Mouse (Mus musculus): ENCODE results near the gene 4933424G06Rik. TPM values are rescaled to one million over a fixed set of nuclear protein-coding genes. Genes with fewer than 3 reads are reported as not detected.

The 4933424G06Rik gene
- total RNA-seq, 2 experiments from 2014 or later: not detected

GRCm38 (mm10) chr1:36709055-36709853 is 695 bp upstream of the 4933424G06Rik start:
- DNase-seq: peak; percentile 52 to 55

DNA sequence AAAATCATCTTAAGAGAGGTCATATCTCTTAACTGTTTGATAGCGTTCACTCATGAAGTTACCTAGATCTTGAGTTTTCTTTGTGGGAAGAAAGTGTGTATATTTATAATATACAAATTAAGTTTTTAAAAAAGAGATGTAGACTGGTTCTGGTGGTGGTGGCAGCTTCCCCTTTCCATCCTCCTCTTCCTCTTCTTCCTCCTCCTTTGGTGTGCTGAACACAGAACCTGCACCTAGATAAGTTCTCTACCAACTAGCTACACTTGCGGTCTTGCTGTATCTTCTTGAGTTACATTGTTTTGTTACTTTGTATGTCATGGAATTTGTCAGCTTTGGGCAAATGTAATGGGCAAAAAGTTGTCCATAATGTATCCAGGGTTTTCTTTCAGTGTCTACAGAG is 1.2 kb downstream of the 4933424G06Rik start:
- no peak for DNase-seq

GRCm38 (mm10) chr1:36714311-36714710 is 4.4 kb downstream of the 4933424G06Rik start, which contains the start of gene Actr1b:
Gene Actr1b, minus strand, starts transcription at chr1:36714422.
- DNase-seq: no peak

GRCm38 (mm10) chr1:36718786-36719185 is 8.8 kb downstream of the 4933424G06Rik start:
- DNase-seq: no peak

- no peak for DNase-seq
Measured at GRCm38 (mm10) chr1:36723146-36724056, 13.5 kb downstream of the 4933424G06Rik start.

DNA sequence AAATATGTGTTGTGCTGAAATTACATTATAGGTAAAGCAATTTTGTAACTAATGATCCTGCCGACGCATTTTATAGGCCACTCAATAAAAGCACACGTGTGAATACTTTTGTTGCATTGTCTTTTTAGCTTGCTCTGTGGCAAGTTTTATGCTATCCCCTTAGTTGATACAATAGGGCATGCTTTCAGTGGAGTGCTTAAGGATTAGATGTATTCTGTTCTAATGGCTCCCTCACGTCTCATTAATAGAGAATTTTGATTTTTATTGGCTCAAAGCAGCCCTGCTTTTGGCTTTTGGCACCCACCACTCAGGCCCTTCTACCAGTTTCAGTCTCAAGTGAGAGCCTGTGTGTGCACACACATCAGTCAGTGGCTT is 14.1 kb downstream of the 4933424G06Rik start:
- no peak for DNase-seq

DNA sequence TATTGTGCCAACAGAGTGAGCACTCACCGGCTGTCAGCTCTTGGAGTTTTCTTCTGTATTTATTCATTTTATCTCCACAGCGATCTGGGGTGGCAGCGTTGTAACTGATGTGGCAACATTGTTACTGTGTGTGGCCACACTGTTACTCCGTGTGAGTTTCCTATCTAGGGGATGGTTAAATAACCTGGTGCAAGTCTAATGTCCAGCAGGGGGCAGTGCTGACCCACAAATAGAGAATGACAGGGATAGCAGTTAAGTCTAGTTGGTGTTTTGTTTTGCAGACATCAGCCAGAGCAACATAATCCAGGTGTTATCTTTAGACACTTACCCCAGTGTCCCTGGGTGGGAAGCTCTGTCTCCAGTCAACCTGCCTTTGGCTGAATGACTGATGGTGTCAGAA is 27.4 kb downstream of the 4933424G06Rik start:
- DNase-seq: peak; percentile 81 to 85

DNA sequence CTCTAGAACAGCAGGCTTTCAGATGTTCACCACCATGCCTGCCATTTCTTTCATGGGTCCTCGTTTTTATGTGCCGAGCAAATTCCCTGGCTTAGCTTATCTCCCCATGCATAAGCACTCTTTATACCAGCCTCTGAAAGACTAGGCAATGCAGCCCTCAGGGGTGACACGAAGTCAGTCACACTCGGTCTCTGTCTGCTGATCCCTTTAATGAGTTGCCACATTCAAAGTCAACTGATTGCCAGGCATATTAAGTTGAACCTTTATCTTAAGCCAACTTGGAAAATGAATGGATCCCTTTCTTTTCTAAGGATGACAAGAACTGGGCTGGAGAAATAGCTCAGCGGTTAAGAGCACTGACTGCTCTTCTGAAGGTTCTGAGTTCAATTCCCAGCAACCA is 29.3 kb downstream of the 4933424G06Rik start:
- no peak for DNase-seq

GRCm38 (mm10) chr1:36743046-36743445 is 33.1 kb downstream of the 4933424G06Rik start:
- DNase-seq: no peak

- peak; percentile 60 to 74 for DNase-seq
Measured at GRCm38 (mm10) chr1:36744268-36744944, 34.5 kb downstream of the 4933424G06Rik start.

GRCm38 (mm10) chr1:36745661-36746060 is 35.7 kb downstream of the 4933424G06Rik start:
- no peak for DNase-seq

DNA sequence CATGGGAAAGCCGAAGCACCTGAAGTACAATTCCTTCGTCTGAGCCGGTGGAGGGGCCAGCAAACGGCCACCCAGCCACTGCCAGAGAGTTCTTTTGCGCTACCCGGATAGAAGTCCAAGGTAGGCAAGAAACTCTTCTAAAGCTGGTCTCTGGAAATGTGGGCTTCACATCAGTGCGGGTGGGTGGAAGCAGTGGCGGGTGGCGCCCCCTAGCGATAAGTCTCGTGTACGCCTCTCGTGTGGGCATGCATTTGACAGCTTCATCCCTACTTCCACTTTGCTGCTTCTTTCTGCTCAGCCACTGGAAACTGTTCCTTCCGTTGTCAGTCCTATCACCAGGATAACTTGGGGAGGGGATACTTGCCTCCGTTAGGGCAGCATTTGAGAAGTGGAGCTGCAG is 36.5 kb downstream of the 4933424G06Rik start:
- peak; percentile 28 to 41 for DNase-seq

- DNase-seq: no peak
Measured at GRCm38 (mm10) chr1:36753932-36754675, 44.2 kb downstream of the 4933424G06Rik start.

GRCm38 (mm10) chr1:36758553-36758952 is 48.6 kb downstream of the 4933424G06Rik start:
- no peak for DNase-seq

DNA sequence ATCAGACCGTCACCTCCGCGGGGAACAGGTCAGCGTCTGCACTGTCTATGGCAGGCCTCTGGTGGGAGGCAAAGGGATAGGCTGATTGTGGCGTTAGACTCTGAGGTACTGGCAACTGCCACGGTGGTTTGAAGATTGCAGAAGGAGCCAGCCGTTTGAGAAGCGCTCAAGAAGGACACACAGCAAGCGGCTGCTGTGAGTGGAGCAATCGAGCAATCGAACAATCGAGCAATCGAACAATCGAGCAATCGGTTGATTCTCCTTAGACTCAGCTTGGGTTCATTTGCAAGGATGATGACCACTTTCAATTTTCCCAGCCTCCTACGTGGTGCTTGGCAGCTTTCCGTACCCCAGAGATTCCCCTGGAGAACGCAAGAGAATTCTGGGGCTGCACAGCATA is 49.1 kb downstream of the 4933424G06Rik start:
- DNase-seq: no peak

DNA sequence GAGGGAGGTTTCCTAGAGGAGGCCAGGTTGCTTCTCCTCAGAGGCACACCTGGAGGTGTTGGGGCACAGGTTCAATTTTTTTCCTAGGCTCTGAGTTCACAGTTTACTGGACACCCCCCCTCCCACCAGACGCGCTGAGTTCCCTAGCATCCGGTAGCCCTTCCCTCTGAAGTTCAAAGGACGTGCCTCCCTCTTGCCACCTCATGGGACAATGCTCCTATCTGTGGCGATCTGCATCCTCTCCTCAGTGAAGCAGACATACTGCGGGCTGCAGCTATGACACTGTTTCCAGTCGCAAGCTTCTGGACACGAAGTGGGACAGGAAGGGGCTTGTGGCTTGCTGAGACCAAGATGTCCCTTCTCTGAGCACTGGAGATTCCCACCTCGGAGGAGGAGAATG is 50.5 kb downstream of the 4933424G06Rik start:
- no peak for DNase-seq

- DNase-seq: no peak
Measured at GRCm38 (mm10) chr1:36761061-36761460, 51.1 kb downstream of the 4933424G06Rik start.

- DNase-seq: no peak
Measured at GRCm38 (mm10) chr1:36761568-36761967, 51.6 kb downstream of the 4933424G06Rik start, which contains the start of gene Zap70. Gene Zap70, plus strand, starts transcription at chr1:36761798.

- DNase-seq: no peak
Measured at GRCm38 (mm10) chr1:36766431-36767205, 56.7 kb downstream of the 4933424G06Rik start.

GRCm38 (mm10) chr1:36767321-36767720 is 57.4 kb downstream of the 4933424G06Rik start:
- DNase-seq: no peak

GRCm38 (mm10) chr1:36768786-36769185 is 58.8 kb downstream of the 4933424G06Rik start:
- no peak for DNase-seq

Data from adrenal gland, postnatal 36 days (tissue).